Mouse (Mus musculus) right cerebral cortex, adult 2 months (tissue): ENCODE measurements around the gene Dgkz.

Source experiments
- DNase-seq, 2 experiments: peaks; one replicate each; pipeline ENCODE4 v3.0.0; 2021 to 2022; ENCODE audit warnings: low spot score in 2 of 2

The Dgkz gene

DNA sequence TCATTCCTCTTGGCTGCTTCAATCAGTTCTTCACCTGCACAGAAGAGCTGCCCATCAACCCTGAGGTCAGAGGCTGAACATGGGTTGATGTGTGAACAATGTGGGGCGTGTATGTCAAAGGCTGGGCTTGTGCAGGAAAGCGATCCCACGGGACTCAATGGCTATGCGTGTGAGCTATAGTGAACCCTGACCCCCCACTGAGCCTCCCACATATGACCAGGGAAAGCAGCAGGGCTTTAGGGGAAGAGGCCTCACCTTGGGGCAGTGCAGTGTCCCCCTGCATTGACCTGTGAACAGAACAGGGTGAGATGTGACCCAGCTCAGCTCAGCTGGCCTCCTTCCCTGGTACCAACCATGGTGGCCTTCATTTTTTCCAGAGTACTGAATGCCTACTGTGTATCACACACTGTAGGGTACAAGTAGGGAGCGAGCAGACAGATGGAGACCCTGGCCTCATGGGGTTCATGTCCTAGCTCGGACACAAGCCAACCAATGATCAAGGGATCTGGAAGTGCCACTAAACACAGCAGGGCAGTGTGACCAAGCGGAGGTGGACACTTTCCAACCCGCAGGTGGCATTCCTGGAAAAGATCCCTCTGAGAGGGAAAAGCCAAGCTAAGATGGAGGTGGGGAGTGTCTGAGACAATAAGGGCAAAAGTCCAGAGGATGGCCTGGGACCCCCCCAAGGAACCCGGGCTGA, 40.7 kb downstream of the Dgkz start:
- no peak for DNase-seq

DNA sequence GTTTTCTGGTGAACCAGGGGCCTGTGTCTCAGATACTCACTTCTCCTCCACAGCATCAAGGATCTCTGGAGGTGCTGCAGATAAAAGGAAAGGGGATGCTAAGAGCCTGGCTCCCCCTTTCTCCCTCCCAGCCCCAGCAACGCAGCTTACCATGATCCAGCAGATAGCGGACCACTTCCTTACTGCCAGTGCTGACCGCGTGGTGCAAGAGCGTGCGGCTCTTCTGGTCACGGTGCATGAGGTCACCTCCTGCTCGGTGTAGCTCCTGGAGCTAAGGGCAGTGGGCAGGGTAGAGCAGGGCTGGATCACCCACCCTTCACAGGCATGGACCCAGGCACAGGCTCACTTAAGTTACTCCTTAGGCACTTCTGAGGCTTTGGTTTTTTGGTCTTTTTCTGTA, 41.6 kb downstream of the Dgkz start:
- DNase-seq: no peak

DNA sequence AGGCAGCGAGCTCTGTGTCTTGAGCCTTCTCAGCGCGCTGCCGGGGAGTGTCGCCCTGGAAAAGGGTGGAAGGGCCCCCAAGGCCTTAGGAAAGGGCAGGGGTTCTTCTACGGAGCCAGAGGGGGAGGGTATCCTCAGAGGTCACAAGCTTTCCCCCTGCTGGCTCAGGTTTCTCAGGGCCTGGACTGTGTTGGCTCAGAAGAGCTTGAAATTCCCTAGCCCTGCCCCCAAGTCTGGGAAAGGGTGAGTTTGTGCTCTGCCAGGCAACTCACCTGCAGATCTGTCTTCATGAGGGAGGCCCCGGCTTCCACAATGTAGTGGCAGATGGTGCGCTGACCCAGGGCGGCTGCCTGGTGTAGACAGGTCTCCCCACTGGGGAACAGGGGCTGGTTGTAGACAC, 42.2 kb downstream of the Dgkz start:
- no peak for DNase-seq

DNA sequence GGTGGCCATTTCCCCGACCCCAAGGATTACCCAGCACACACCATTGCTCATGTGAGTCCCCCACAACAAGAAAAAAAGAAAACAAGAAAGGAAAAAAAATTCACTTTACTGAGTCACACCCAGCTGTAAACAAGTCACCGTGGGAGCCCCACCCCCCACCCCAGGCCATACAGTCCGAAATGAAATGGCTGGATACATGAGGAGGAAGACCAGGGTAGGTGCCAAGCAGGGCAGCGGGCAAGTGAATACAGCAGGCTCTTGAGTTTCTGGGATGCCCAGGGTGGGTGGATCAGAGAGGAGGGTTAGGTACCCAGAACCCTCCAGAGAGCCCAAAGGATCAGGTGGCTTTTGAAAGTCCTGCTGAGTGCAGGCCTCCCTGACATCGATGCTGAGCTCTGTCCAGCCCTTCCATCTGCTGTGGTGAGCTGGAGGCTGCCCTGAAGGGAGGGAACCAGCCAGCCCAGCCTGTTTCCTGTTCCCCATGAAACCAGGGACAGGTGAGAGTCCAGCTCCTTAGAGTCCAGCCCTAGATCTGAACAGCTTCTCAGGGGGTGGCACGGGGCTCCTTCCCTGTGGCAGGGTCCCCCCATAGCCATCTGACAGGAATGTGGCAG, 42.8 kb downstream of the Dgkz start:
- DNase-seq: no peak

DNA sequence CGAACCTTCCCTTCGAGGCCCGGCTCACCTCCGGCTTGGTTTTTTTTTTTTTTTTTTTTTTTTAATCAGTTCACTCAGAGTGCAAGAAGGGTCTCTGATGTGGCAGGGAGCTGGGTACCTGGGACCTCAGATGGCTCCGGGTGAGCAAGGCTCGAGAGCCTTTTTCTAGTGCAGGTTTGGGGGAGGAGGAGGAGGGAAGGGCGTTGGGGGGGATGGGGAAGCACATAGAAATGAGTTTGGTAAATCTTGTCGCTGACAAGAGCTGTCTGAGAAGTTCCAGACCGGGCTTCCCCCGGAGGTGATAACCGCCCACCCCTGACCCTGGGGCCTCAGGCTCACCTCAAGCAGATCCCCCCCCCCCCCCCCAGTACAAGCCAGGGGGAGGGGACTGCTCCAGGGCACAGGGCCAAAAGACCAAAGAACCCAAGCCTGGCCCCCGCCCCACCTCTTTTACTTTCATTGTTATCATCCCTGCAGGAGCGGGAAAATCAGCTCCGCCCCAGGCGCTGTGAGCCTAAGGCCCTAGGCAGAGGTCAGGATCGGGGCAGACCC, 43.4 kb downstream of the Dgkz start, which contains the start of gene Mdk:
Gene Mdk, minus strand, starts transcription at position 138 of the 552 bp plus-strand sequence.
- no peak for DNase-seq

DNA sequence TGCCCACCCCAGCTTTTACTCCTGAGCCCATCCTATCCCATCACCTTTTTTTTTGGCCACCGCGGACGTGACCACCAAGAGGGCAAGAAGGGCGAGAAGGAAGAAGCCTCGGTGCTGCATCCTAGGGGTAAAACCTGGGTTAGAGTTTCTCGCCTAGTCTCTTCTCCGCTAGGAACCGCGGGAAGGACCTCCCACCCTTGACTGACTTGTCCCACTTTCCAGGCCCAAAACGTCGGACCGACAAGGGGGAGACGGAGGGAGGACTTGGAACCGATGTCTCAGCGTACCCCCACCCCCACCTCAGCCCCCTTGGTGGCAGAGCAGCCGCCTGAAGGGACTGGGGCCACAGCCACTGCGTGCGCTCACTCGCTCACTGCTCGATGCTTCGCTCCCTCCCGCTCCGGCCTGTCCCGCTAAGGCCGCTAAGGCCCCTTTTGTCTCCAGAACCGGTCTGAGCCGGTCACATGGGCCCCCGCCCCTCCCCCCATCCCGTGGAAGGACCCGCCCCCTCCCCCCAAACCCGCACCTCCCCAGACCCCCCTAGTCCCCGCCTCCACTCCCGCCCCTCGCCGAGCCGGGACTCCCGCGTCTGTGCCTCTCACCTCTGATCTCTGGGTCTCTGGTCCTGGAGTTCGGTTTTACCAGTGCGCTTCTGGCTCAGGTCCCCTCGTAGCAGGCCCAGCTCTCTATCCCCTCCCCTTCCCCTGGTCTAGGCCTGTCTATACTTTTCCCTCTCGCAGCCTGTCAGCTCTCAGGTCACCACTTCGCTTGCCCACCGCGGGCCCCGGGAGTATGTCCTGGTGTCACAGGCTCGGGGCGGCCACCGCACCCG, 44.1 kb downstream of the Dgkz start:
- DNase-seq: no peak

DNA sequence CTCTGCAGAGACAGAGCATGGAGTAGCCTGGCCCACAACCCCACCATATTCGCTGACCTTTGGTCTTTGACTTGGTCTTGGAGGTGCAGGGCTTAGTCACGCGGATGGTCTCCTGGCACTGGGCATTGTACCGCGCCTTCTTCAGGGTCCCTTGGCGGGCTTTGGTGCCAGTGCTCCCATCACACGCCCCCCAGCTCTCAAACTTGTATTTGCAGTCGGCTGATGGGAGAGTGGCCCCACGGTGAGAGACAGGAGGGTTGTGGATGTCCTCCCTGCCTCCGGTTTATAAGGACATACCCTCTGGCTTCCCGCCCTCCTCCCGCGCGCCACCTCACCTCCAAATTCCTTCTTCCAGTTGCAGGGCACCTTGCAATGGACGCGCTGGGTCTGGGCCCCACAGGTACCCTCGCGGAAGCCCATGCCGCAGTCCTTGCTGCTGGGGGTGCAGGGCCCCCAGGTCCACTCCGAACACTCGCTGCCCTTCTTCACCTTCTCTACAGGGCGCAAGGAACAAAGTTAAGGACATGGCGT, 44.8 kb downstream of the Dgkz start:
- no peak for DNase-seq

DNA sequence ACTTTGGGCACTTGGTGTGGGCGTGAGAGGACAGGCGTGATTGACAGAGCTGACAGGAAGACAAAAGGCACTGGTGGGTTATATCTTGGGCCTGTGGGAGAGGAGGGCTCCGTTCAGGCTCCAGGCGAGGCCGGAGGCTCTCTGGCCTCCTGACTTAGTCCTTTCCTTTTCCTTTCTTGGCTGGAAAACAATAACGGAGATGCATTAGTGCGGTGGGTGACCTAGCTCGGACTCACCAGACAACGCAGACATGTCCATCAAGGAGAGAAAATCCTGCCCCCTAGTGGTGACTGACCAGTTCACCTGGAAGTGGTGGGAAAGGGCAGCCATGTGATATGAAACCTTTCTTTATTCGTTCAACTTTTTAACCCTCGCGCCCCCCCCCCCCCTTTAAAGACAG, 45.7 kb downstream of the Dgkz start:
- peak in 1 of 2 experiments; percentile 74 for DNase-seq

DNA sequence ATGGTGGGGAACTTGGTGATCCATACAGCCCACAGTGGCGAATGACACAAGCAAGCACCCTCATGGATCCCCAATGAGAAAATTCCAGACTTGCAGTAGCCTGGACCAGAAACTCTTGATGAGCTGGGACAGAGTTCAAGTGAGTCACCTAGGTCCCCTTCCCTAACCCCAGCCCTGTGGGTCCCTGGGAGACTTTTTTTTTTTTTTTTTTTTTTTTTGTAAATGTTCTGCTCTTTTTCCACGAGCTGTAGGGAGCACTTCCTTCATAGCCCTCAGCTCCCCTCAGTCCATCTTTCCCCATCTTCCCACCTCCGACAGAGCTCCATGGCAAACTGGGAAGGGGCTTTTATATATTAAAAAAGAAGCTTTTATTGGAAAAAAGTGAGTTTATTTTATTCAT, 46.2 kb downstream of the Dgkz start:
- DNase-seq: no peak

DNA sequence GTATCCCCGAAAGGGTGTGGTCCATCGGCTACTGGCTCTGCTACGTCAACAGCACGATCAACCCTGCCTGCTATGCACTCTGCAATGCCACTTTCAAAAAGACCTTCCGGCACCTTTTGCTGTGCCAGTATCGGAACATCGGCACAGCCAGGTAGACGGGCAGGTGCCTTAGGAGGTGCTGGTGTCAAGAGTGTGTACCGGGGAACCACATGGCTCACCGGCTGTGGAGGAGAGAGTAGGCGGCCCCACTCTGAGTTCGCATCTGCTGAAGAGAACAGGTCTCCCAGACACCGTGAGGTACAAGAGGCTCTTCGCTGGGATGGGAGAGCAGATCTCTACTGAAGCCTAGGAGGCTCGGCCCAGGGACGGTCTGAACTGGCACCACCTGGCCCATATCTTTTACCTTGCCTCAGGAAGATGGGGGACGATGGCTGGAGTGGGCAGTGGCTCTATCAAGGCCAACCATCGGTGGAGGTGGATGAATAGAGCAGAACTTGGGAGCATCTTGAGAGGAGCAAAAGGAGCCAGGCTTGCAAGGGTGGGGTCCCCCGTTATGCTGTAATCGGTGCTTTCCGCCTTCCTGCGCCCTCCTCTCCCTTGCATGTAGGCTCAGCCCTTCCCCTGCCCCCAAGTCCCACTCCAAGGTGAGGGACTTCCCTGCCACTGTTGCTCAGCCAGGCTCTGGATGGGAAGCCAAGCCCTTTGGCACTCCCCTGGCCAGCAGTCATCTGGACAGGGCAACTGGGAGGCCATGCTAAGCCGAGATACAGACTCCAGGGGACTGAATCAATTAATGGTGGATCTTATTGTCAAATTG, 46.9 kb downstream of the Dgkz start:
- no peak for DNase-seq

DNA sequence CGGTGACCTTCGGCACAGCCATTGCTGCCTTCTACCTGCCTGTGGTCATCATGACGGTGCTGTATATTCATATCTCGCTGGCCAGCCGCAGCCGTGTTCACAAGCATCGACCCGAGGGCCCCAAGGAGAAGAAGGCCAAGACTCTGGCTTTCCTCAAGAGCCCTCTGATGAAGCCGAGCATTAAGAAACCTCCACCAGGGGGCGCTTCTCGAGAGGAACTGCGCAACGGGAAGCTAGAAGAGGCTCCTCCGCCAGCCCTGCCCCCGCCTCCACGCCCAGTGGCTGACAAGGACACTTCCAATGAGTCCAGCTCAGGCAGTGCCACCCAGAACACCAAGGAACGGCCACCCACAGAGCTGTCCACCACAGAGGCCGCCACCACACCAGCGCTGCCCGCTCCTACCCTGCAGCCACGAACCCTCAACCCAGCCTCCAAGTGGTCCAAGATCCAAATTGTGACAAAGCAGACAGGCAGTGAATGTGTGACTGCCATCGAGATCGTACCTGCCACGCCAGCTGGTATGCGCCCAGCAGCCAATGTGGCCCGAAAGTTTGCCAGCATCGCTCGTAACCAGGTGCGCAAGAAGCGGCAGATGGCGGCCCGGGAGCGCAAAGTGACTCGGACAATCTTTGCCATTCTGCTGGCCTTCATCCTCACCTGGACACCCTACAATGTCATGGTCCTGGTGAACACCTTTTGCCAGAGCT, 47.7 kb downstream of the Dgkz start:
- DNase-seq: peak; percentile 82 to 87

DNA sequence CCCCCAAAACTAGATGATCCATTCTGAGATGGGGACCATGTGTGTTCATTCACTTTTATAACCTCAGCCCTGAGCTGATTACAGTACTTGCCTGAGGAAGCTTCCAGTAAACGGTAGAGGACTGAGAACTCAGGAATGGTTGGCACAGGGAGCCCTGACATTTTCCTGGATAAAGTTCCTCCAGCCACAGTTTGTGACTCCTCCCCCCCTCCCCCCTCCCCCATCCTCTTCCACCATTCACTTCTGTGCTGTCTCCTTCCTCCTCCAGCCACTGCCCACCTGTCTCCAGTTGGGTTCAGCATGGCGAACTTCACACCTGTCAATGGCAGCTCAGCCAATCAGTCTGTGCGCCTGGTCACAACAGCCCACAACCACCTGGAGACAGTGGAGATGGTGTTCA, 48.7 kb downstream of the Dgkz start, which contains the start of gene Chrm4:
Gene Chrm4, plus strand, starts transcription at position 301 of the 400 bp plus-strand sequence.
- DNase-seq: no peak

DNA sequence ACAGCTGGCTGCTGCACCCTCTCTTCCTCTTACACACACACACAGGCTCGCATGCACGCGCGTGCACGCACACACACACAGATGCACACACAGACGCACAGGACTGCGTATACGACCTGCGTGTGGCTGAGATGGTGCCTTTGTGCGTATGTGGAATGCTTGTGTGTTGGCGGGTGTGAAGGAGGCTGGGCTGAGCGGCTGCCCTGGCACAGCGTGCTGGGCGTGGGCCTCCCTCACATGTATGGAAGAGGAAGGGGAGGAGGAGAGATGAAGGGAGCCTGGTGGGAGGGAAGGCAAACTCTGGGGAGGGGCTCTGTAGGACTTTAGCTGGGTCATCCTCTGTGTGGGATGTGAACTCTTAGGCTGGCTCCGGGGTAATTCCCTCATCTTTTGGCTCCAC, 50.2 kb downstream of the Dgkz start:
- DNase-seq: peak; percentile 77 to 81

DNA sequence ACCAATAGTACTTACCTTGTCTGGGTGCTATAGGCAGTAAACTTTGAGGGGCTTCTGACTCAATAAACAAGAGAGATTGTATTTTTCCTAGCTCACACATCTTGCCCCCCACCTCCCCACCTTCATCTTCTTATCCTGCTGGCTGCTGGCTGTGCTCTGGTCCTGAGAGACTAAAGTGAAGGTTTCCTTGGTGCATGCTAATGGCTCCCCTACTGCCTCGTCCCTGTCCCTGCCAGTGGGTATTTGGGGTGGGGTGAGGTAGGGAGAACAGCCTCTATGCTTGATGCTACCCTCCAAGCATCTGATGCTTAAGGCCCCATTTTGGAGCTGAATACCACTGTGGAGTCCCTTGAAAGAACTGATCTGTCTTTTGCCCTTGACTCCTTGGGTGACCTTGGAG, 50.9 kb downstream of the Dgkz start:
- DNase-seq: no peak

DNA sequence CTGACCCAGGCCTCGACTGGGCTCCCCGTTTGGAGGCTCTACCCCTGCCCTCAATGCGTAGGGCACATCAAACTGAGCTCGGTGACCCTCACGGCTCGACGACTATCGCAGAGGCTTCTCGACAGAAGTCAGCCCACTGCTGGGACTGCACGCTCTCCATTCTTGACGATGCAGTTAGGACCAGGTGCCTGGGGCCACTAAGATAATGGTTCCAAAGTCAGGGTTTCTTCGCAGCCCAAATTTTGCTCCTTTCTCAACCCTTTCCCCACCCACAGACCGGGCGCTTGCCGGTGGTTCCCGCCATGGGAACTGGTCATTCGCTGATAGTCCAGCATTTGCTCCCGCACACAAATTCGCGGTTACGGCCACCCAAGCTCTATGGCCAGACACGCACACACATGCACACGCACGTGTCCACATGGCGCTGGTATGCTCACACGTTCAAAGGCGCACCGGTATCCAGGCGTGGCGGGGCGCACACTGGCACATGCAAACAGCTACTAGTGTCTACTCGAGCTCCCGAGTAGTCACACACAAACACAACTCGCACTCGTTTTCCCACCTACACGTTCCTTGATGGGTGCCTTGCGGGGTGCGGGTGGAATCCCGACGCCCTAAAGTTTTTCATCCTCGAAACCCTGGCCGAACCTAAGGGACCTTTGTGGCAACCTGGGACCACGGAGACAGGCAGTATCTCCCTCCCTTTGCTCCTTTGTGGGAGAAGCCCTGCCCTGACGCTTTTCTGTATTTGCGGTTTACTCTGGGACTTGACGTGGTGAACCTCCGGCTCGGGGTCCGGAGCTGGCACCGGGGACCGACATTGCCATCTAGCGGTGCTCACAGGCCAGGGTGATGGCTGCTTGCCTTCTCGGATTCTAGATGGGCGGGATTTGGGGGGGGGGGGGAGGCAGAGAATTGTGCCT, 52.0 kb downstream of the Dgkz start:
- peak in 1 of 2 experiments; percentile 80 for DNase-seq

DNA sequence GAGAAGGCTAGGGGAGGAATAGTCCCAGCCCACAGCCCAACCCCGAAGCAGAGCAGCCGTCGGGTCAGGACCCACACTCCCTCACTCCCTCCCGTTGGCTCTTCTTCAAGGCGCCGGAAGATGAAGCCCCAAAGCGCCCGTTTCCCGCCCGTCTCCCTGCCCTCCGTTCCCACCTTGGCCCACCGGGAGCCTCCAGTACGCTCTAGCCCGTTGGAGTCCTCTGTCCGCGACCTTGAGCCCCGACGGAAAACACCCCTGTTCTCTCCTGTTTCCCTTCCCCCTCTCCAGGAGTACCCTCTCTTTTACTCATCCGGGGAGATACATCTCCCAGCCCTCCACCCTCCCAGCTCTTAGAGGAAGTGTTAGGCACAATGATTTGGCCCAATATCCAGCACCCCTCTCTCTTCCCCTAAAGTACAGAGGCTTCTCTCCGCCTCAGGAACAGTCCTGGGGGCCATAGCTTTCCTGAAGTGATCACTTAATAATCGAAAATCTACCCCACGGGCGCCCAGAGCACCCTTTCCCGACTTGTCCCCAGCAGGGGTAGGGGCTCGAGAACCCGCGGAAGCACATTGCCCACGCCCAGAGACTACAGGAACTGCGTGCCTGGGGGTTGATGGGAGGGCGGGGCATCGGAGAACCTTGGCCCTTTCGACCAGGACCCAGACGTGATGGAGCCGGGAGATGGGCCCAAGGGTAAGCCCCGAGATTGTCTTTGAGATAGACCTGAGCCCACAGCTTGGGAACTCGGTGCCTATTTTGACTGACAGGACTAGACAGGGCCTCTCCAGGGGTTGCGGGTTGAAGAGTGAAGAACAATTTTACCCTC, 52.9 kb downstream of the Dgkz start:
- DNase-seq: no peak

DNA sequence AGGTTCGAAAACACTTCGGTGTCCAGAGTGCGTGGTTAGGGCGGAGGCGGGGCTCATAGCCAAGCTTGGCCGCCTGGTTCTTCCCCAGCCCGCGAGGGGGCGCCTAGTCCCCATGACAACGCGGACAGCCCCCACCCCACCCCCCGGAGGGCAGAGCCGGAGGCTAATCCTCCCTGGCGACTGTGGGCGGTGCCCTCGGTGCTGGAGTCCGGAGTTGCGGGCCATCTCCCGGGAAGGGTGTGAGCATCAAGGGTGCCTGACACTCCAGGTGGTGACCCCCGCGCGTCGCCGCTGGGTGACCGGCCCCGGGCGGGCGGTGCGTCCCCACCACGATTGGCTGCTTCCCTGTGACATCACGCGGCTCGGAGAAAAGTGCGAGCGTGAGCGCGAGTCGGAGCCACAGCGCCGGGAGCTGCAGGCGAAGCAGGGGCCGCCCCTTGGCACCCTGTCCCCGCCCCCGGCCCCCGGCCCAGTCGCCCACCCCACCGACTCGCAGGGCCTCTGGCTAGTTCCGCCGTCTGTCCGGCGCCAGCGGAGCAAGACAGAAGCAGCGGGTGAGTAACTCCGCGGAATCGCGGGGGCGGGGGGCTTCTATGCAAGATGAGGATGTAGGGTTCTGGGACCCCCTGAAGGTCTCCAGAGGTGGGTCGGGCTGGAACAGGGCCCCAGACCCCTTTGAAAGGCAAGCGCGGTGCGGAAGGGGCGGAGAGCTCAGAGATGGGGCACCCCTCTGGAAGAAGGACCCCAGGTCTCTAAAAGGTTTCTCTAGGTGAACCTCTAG, 53.7 kb downstream of the Dgkz start:
- peak; percentile 84 to 87 for DNase-seq
